ENCODE assay signal across 8 mouse cellular contexts in the genomic region with DNA sequence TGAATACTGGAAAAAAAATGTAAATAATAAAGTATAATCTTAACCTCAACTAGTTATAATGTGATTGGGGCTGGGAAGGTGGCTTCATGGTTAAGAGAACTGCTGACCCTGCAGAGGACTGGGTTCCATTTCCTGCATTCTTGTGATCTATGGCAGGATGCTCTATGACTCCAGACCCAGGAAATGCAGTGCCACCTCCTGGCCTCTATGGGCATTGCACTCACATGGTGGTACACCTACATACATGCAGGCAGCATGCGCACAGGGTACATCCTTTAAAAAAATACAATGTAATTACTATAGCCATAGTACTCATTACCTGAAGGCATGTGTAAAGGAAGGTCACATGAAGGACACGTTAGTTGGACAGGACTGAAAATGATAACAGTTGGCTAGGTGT. TPM values are rescaled to one million over a fixed set of nuclear protein-coding genes. Genes with fewer than 3 reads are reported as not detected.
DNase-seq lines count a peak whose midpoint lies in the region; ATAC-seq and TF ChIP-seq lines count a peak whose summit lies in the region.

No protein-coding gene starts in this region.

- no peak overlapping the region for H3K4me3 ChIP-seq in gastrocnemius, adult 2 months

- peak; percentile 46; the same call in 1 of the 2 replicates for TF ChIP-seq CTCF in gastrocnemius, adult 2 months (IDR thresholded peaks at IDR 0.05)

- DNase-seq in gastrocnemius, adult 2 months, result no peak
- no peak for DNase-seq in gastrocnemius, adult 18-20 months (ENCODE audit: low spot score)
- peak; percentile 56 for DNase-seq in spleen, adult 12 weeks (ENCODE audit: low spot score)
- DNase-seq in spleen, adult 18-20 months, result no peak
- peak; percentile 41 to 56 for DNase-seq in spleen, postnatal 14 days (ENCODE audit: low spot score in 2 of 2)
- DNase-seq in urinary bladder, adult 2 months (ENCODE audit: low spot score), result no peak
- no peak for DNase-seq in heart, adult 9 months (ENCODE audit: low spot score in 2 of 2)

- no peak overlapping the region for H3K27ac ChIP-seq in gastrocnemius, adult 2 months

- intact Hi-C loops in gastrocnemius, adult 2 months (cut with DNase I), result loop anchor here (5.0 kb wide), 1 partner anchor 51 kb away; a partner anchor contains a TSS

- ATAC-seq in erythroblast, adult 5-6 weeks (replicated peaks; ENCODE audit: low FRiP score, poor library complexity, severe bottlenecking), result peak; percentile 80

RNA-seq across cellular contexts. Expression of a gene that starts 8.6 kb away (rescaled TPM):
- total RNA-seq in gastrocnemius, adult 2 months (2021), result not detected
- not detected for total RNA-seq in gastrocnemius, adult 18-20 months (2021)
- not detected in 2 replicates for total RNA-seq in erythroblast, adult 5-6 weeks (2015; ENCODE audit: low replicate concordance)
- total RNA-seq in erythroblast, adult 5-6 weeks (2017; ENCODE audit: low replicate concordance), result not detected in 2 replicates
- polyA plus RNA-seq in urinary bladder, adult 2 months (2012; rRNA removed), result not detected in 2 replicates

RNA-seq across cellular contexts. Expression of a gene that starts 27.4 kb away (rescaled TPM):
- total RNA-seq in gastrocnemius, adult 2 months (2021), result 10 to 100 TPM; 28.1 to 30.7 TPM
- total RNA-seq in gastrocnemius, adult 18-20 months (2021), result 10 to 100 TPM; 28.4 to 33.2 TPM
- 17.5 and 29.0 TPM in 2 replicates for total RNA-seq in erythroblast, adult 5-6 weeks (2015; ENCODE audit: low replicate concordance)
- 17.3 and 18.9 TPM in 2 replicates for total RNA-seq in erythroblast, adult 5-6 weeks (2017; ENCODE audit: low replicate concordance)
- polyA plus RNA-seq in urinary bladder, adult 2 months (2012; rRNA removed), result 26.1 and 28.5 TPM in 2 replicates

RNA-seq across cellular contexts. Expression of a gene that starts 52.6 kb away (rescaled TPM):
- 10 to 100 TPM; 38.1 to 53.6 TPM for total RNA-seq in gastrocnemius, adult 2 months (2021)
- total RNA-seq in gastrocnemius, adult 18-20 months (2021), result 10 to 100 TPM; 53.1 to 55.9 TPM
- total RNA-seq in erythroblast, adult 5-6 weeks (2015; ENCODE audit: low replicate concordance), result 71.1 and 75.4 TPM in 2 replicates
- 156 and 229 TPM in 2 replicates for total RNA-seq in erythroblast, adult 5-6 weeks (2017; ENCODE audit: low replicate concordance)
- 37.6 and 43.3 TPM in 2 replicates for polyA plus RNA-seq in urinary bladder, adult 2 months (2012; rRNA removed)

Comparison
In these comparisons a context has a peak if more than half of its experiments do, and no peak if none do; other contexts are left out.
1. DNase-seq: peak in spleen, adult 12 weeks (single experiment) and spleen, postnatal 14 days (2 of 2); none in gastrocnemius, adult 2 months (single experiment), gastrocnemius, adult 18-20 months (single experiment), spleen, adult 18-20 months (0 of 2), urinary bladder, adult 2 months (single experiment) and heart, adult 9 months (0 of 2).